Mouse (Mus musculus) Muller cell, postnatal 12 days (primary cell): ENCODE data around the gene Zfp119b.

Experiments
- DNase-seq: peaks from one replicate; pipeline ENCODE4 v3.0.0-alpha.2; 2015; ENCODE audit errors: inconsistent ontology term

Gene Zfp119b

DNA sequence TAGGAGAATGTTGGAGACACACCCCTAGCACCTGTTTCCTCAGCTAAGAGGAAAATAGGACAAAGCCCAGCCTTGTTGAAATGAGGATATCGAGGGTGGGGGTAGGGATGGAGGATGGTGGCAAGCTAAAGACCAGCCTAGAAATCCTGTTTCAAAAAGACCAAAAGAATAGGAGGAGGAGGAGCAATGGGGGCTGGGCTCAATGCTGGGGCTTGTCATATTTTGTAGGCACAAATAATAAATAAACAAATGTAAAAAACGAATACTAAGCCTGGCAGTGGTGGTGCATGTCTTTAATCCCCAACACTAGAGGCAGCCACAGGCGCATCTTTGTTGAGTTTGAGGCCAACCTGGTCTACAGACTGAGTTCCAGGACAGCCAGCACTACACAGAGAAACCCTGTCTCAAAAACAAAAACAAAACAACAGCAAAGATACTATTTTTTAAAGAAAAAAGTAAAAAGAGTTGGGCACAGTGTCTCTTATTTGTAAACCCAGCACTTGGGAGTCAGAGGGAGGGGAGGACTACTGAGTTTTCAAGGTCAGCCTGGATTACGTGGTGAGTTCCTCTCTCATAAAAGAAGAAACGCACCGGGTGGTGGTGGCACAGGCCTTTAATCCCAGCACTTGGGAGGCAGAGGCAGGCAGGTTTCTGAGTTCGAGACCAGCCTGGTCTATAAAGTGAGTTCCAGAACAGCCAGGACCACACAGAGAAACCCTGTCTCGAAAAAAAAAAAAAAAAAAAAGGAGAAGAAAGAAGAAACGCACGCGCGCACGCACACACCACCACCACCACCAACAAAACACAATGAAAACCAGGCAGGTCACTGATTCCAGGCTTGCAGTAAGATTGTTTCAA lies 8.7 kb upstream of the Zfp119b start:
- no peak for DNase-seq

DNA sequence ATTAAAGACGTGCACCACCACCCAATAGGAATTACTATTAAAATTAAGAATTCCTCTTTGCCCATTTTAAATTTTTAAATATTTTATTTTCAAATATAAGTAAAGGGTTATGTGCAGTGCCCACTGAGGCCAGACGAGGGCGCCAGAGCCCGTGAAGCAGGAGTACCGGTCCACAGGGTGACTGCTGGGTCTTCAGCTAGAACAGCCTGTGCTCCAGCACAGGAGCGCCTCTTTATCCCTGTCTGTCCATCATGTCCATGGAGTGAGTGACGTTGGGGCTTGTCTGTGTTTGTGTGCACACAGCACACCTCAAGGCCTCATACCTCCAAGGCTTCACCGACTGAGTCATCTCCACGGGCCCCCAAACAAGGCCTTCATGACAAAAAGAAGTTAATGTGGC lies 7.9 kb upstream of the Zfp119b start:
- DNase-seq: peak; percentile 51

DNA sequence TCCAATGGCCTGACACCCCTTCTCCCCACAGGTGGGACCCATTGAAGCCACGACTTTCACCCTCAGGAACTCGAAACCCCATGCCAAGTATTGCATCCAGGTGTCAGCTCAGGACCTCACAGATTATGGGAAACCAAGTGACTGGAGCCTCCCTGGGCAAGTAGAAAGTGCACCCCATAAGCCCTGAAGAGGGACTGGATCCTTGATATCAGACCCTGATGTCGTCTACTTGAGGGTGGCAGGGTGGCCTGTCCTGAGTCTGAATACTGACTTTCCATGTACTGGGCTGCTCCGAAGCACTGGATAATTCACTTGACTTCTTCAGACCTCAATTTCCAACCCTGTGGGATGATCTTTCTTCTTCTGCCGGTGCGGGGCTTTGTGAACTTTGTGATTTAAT lies 7.3 kb upstream of the Zfp119b start:
- DNase-seq: no peak

DNA sequence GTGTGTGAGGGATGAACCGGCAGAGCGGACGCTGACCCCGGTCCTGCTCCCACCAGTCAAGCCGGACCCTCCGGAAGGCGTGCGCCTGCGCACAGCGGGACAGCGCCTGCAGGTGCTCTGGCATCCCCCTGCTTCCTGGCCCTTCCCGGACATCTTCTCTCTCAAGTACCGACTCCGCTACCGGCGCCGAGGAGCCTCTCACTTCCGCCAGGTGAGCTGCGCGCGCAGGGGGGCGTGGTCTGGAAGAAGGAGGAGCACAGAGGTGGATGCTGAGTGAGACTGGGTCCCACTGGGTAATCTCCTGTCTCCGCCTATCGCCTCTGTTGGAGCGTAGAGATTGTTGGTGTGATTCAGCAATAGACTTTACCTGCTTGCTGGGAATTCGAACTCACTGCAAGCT lies 6.8 kb upstream of the Zfp119b start:
- DNase-seq: peak; percentile 62

DNA sequence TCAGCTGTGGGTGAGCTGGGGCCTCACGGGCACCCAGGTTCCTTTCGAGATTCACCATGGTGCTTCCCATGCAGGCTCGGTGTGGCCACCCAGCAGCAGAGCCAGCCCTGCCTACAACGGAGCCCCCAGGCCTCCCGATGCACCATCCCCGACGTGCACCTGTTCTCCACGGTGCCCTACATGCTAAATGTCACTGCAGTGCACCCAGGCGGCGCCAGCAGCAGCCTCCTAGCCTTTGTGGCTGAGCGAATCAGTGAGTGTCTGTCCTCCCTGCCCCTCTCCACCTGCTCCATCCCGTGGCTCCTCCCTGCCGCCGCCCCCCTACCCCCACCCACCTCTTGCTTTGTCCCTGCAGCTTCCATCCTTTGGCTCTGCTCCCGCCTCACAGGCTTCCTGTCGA lies 4.9 kb upstream of the Zfp119b start:
- no peak for DNase-seq

DNA sequence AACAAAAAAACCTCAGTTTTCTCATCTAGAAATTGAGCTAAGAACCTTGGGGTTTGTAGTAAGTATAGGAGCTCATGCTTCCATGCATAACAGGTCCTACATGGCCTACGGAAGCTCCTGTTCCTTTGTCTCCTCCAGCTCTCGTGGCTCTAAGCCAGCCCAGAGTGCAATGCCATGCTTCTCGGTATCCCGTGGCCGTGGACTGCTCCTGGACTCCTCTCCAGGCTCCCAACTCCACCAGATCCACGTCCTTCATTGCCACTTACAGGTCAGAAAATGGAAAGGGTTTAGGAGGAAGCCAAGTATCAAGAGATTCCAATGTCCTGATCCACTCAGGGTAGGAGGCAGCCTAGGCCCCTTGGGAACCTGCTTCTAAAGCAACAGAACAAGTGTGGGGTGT lies 4.5 kb upstream of the Zfp119b start:
- DNase-seq: no peak

DNA sequence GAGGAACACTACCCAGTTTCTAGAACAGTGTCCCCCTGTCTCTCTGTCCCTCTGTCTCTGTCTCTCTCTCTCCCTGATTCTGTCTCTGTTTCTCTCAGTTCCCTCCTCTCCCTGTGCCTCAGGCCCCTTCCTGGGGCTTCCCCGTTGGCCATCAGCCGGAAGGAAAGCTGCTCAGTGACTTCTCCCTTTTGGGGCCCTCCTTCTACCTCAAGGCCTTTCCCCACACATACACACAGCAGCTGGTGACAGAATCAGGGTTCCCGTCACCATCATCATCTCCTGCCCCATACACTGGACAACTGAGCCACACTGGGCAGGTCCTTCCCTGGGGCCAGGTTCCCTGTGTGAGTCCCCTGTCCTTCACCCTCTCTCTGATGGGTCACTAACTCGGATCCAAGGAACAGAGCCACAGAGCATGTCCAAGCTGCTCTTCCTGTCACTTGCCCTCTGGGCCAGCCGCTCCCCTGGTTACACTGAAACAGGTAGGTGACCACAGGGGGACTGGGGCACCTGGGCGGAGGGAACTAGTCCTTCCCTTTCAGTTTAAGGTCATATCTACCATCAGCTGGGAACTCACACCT lies 3.2 kb upstream of the Zfp119b start, which contains the start of gene Ebi3:
Gene Ebi3 (plus strand): TSS at position 194 of the 581 bp plus-strand sequence.
- DNase-seq: no peak

DNA sequence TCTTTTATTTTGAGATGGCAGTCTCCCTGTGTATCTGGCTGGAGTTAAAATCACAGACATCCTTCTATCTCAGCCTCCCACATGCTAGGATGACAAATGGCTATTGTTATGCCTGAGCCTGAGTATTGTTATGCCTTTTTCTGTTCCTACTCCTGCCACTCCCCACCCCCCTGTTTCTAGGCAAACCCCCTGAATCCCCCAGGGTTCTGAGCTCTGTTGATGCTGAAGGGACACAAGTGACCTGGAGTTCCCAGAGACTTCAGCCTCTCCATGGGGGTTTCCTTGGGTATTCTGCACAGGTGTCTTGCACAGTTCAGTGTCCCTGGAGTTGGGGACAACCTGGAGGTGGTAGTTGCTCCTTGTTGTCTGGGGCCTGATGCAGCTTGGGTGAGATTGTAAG lies 2.7 kb upstream of the Zfp119b start:
- no peak for DNase-seq

DNA sequence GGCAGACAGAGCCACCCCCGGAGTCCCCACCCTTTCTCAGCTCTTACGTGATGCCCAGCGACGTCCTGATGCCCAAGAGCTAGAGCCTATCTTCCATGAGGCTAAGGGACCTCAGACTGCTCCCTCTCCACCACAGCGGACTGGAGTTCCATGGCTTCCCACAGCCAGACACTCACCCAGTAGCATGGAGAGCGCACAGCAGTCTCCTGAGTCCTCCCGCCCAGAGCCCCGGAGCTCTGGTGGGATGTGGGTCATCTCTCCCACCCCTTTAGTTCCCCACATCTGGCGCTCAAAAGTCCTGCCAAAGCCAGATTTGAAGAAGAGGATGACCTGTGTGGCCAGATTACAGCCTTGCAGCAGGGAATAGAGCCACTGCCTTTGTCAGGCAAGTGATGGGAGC lies 1.3 kb upstream of the Zfp119b start:
- no peak for DNase-seq

DNA sequence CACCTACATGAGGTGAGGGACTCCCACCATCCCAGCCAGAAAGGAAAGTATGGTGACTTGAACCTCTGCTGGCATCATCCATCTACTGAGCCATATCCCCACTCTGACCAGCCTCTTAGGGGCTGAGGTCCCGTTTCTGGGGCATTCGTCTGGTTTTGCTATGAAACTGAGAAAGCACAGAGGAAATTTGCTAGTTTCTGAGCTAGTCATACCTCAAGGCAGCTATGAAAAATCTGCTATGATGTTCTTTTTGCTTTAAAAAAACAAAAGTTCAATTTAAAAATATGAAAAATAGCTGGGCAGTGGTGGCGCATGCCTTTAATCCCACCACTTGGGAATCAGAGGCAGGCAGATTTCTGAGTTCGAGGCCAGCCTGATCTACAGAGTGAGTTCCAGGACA lies 653 bp downstream of the Zfp119b start:
- DNase-seq: no peak

DNA sequence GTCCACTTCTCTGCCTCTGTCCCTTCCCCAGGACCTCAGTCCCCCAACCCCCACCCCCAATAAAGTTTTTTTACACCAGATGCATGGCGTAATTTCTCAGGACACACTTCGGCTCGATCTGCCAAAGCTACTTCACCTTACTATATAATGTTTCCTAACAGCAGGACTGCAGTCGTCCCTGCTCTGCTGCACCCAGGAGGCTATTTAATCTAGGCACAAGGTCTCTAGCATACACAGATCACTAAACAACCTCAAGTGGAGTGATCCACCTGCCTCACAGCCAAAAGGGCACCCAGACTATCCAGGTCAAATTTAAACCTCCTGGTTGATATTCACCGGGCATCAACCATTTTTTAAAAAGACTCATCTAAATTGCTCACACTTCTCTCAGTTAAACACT lies 3.6 kb downstream of the Zfp119b start:
- DNase-seq: no peak

DNA sequence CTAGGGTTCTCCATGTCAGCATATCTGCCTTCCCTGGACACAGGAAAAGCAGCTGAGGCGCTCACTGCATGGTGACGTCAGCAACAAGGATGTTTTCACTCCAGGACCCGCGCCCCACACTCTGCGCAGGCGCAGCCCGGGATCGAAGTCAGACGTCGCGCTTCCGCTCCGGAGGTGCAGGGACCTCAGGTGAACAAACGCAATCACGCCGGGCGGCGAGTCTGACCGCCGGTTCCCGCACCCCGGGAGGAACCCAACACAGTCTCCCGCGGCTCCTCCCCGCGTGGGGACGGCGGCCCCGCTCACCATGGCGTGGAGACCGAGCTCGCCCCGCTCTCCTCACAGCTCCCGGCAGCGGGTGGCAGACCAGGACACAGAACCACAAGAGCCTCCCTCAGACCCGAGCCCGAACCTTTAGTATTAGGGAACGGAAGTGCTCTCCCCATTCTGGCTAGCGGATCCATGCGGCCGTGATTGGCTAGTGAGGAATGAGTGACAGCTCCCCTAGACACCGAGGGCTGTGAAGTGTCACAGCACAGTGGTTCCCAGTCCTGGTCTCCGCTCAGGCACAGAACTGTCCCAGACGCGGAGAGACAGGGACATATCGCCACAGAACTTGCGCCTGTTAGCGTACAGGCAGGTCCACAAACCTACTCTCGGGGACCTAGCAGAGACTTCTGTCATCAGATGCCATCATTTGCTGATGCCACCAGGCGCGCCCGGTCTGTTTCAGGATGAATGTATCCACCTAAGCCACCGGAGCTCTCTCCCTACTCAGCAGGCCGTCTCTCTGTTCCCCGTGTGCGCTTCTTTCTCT lies 4.2 kb downstream of the Zfp119b start:
- DNase-seq: peak; percentile 84

DNA sequence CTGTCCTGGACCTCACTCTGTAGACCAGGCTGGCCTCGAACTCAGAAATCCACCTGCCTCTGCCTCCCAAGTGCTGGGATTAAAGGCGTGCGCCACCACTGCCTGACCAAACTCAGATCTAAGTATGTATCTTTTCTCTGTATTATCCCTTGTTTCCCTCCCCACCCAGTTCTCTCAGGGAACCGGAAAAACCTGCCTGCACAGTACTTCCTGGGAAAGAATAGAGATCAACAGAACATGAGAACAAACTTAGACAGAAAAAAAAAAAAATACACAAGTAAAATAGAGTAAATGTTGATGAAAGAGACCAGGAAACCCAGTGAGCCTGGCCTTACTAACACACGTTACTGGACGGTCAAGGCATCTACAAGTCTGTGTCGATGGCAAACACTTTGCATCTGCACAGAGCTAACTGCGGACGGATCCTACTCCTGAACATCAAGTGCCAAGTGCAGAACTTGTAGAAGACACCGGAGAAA lies 4.9 kb downstream of the Zfp119b start:
- peak; percentile 20 for DNase-seq

DNA sequence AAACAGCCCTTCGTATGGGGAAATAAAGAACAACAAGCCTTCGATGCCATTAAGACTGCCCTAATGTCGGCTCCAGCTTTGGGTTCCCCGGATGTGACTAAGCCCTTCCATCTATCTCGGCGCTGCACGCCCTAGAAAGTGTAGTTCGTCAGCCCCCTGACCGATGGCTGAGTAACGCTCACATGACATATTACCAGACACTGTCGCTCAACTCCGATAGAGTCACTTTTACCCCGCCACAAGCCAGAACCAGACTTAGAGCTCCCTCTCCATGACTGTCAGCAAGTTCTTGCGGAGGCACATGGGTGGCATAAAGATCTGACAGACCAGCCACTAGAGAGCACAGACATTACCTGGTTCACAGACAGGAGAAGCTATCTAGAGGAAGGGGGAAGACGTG lies 16.1 kb downstream of the Zfp119b start:
- DNase-seq: no peak

DNA sequence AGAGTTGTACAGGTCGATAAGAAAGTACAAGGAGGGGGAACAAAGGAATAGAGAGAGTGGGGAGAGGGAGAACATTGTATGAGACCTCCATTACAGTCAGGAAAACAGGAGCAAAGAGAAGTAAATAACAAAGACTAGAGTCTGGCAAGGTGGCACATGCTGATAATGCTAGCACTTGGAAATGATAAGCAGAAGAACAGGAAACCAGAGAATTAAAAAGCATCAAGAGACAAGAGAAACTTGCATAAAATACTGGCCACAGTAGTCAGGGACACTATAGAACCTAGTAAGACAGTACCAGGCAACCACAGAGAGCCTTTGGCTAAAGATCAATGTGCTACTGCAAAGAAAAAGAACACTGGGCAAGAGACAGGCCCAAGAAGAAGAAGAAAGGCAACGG lies 16.7 kb downstream of the Zfp119b start:
- DNase-seq: no peak

DNA sequence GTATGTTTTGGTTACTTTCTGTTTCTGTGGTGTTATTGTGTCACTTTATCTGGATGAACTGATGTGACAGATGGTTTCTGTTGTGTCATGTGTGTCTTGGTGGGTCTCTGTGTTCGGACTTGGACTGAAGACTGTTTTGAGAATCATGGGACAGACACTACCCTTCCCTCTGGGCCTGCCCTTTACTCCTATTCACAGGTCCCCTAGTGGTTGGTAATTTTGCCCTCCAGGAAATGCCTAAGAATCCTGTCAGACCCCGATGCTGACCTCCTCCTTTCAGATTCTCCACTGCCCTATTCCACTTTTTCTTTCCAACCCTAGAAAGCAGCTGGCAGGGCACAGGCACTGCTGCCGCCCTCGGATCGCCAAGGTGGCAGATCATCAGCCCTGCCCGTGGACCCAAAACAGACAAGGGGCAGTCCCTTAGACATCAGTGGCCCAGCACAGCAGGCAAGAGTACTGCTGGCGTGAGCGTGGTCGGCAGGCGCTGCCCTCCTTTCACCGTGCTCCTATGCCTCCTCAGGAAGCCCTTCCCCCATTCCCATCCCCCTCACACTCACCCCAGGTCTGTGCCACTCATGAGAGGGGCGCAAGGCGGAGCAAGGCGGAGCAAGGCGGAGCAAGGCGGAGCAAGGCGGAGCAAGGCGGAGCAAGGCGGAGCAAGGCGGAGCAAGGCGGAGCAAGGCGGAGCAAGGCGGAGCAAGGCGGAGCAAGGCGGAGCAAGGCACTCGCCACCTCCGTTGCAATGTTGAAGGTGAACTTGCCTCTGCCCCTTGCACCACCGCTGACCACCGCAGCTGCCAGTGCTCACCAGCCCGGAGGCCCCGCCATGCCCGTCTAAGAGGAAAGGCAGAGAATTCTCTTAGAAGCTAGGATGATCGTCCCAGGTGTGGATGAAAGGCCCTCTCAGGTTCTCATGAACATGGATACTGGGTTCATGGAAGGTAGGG lies 17.5 kb downstream of the Zfp119b start:
- peak; percentile 83 for DNase-seq

DNA sequence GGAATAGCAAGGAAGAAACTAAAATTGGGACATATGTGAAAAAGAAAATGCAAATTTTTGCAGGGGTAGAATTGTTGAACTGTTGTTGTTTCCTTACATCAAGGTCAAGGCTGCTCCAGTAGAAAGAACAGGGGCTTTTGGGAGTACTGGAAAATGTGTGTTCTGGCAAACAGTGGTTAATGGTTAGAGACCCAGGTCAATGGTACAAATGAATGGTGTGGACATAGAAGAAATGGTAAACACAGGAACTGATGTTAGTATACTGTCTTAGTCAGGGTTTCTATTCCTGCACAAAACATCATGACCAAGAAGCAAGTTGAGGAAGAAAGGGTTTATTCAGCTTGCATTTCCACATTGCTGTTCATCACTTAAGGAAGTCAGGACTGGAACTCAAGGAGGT lies 42.6 kb downstream of the Zfp119b start:
- DNase-seq: no peak

DNA sequence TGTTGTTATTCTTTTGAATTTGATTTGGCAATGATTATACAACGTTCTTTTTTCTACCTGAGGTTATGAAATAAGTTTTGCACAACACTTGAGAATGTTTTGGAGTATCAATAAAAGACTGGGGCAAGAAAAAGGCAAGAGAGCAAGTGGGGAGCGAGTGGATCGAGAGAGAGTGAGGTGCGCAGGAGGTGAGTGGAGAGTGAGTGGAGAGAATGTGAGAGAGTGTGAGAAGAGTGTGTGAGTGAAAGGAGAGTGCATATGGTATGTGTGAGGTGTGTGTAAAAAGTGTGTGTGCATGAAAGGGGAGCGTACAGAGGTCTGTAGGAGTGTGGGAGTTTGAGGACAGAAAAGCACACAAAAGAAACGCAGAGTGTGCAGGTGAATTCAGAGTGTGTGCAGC lies 45.2 kb downstream of the Zfp119b start:
- DNase-seq: no peak

DNA sequence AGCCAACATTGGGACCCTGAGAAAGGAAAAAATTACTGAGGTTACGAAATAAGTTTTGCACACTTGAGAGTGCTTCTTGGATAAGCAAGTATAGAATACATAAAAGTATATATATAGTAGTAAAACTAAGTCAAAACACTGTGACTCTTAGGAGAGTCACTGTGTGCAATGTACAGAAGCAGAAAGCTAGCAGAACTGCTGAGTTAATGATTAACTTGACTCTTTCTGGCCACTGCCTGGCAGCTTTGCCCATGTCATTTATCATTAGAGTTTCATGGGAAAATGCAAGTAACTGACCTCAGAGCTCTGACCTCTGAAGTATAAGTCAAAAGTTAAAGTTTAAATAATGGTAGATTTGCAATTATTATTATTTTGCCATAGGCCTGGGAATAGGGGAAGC lies 45.6 kb downstream of the Zfp119b start:
- no peak for DNase-seq

DNA sequence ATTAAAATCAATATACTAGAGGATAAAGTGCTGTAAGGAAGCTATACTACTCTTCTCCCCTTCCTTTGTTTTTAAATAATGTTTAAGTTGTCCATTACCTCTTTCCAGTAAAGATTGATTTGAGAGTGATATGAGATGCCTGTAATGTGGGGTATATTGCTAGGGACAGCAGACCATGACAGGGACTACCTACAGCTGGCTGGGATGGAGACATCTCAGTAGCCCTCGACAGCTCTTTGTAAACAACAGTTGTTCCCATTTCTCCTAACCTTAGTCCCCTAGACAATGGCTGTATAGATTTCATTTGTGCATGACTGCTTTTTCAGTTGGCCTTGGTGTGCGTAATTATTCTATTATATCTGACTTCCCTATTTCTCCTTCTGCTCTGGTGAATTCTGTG lies 46.2 kb downstream of the Zfp119b start:
- DNase-seq: no peak

DNA sequence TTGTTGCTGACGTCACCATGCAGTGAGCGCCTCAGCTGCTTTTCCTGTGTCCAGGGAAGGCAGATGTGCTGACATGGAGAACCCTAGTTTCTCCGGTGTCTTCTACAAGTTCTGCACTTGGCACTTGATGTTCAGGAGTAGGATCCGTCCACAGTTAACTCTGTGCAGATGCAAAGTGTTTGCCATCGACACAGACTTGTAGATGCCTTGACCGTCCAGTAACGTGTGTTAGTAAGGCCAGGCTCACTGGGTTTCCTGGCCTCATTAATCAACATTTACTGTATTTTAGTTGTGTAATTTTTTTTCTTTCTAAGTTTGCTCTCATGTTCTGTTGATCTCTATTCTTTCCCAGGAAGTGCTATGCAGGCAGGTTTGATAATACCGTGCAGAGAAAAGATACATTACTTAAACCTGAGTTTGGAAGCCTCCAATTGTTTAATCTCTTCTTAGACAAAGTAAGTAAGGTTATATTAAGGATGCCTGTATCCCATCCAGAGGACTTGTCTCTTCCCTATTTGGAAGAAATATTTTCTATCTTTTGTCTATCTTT lies 56.8 kb downstream of the Zfp119b start:
- peak; percentile 11 for DNase-seq
